Mouse (Mus musculus): Measurements from ENCODE around the gene Rnf217.

DNA sequence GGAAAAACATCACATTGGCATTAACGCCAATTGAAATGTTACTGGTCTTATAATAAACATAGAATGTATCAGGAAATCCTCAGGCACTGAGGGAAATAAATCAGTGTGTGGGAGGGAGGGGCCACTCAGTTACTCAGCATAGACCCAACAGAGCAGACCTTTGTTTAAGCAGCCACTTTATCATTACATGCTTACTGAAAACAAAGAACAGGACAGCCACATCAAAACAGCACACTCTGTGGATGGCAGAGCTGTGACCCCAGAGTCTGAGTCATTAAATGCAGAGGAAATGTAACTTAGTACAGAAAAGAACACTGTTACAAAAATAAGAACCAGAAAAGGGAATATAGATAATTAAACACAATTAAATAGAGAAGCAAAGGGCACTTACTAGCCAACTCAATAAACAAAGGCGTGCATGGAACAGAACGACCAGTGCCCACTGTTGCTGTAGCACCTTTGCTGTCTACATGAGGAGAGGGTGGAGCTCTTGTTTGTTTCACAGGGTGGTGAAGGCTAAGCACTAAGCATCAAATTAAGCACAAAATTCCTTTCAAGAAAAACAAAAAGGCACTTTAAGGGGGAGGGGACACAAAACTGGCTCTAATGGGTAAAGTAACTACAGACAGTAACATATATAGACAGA, 16.8 kb downstream of the Rnf217 start:
- TF ChIP-seq CTCF (IDR thresholded peaks at IDR 0.05): no peak
- TF ChIP-seq EP300 (IDR thresholded peaks at IDR 0.05; ENCODE audit: insufficient read depth, low read depth, low read length): no peak
- no peak for TF ChIP-seq POLR2A (IDR thresholded peaks at IDR 0.05; ENCODE audit: insufficient read depth, low read depth, low read length)

All from heart, adult 2 months (tissue).